In genomic region chr3:87993436-87993835, GRCm38 (mm10) we compare ENCODE assay signal across 10 mouse cellular contexts. TPM values are rescaled to one million over a fixed set of nuclear protein-coding genes. Genes with fewer than 3 reads are reported as not detected.
DNase-seq lines count a peak whose midpoint lies in the region; ATAC-seq lines count a peak whose summit lies in the region.
"Had no signal": no experiment of that assay in that cellular context is flagged by ENCODE, and none has a peak within 500 bp of the region (broad histone marks: within the 10 kb centered on the region; RNA-seq: fewer than 3 reads in every experiment).

No protein-coding gene starts in this region.

- H3K9ac ChIP-seq in hindbrain, embryonic 16.5 days (ENCODE audit: low read depth, low read length), result no peak overlapping the region
- no peak overlapping the region for H3K9ac ChIP-seq in hindbrain, embryonic 13.5 days
- H3K9ac ChIP-seq: heart, embryonic 15.5 days had no signal

- H3K9me3 ChIP-seq in hindbrain, embryonic 10.5 days, result no peaks in the 10 kb centered on the region
- no peaks in the 10 kb centered on the region for H3K9me3 ChIP-seq in hindbrain, embryonic 16.5 days (ENCODE audit: control insufficient read depth, low read length)
- H3K9me3 ChIP-seq in hindbrain, embryonic 13.5 days, result no peaks in the 10 kb centered on the region
- H3K9me3 ChIP-seq: heart, embryonic 15.5 days had no signal

- peaks cover 60% of the 10 kb centered on the region for H3K4me1 ChIP-seq in hindbrain, embryonic 10.5 days (replicated peaks)
- peaks cover 20% of the 10 kb centered on the region for H3K4me1 ChIP-seq in hindbrain, embryonic 16.5 days (ENCODE audit: control insufficient read depth, insufficient read depth, low read depth, low read length)
- peaks cover 23% of the 10 kb centered on the region for H3K4me1 ChIP-seq in hindbrain, embryonic 13.5 days (replicated peaks)

- no peak overlapping the region for H3K4me2 ChIP-seq in hindbrain, embryonic 16.5 days (ENCODE audit: low read length)
- no peak overlapping the region for H3K4me2 ChIP-seq in hindbrain, embryonic 13.5 days
- H3K4me2 ChIP-seq: heart, embryonic 15.5 days had no signal

- WGBS in hindbrain, embryonic 10.5 days, result 3% methylated on average over 6 of the region's 6 CpGs
- 8% methylated on average over 4 of the region's 6 CpGs for WGBS in hindbrain, embryonic 16.5 days
- 3% methylated on average over 5 of the region's 6 CpGs for WGBS in hindbrain, embryonic 13.5 days

- DNase-seq in hindbrain, embryonic 10.5 days (ENCODE audit: low spot score), result peak; percentile 75
- peak; percentile 81 for DNase-seq in testis, postnatal 10 days (ENCODE audit: low spot score)
- no peak for DNase-seq in testis, postnatal 14 days (ENCODE audit: low spot score)
- DNase-seq in thymus, postnatal 4 days, result peak; percentile 83
- DNase-seq in left cerebral cortex, adult 9 months (ENCODE audit: low spot score in 2 of 2), result no peak

- H3K36me3 ChIP-seq in hindbrain, embryonic 10.5 days, result no peaks in the 10 kb centered on the region
- 0 out of 2 replicates have a peak, but pooled peaks cover 2% of the 10 kb centered on the region for H3K36me3 ChIP-seq in hindbrain, embryonic 16.5 days (ENCODE audit: control insufficient read depth, insufficient read depth, low read length)
- no peaks in the 10 kb centered on the region for H3K36me3 ChIP-seq in hindbrain, embryonic 13.5 days
- H3K36me3 ChIP-seq: heart, embryonic 15.5 days had no signal

- no peak for ATAC-seq in hindbrain, embryonic 16.5 days
- ATAC-seq in hematopoietic stem cell, adult 5-6 weeks (replicated peaks in 1 of 2; ENCODE audit: insufficient read depth in 1 of 2, low FRiP score in 2 of 2, low TSS enrichment in 1 of 2, low read depth in 1 of 2, poor library complexity in 2 of 2, severe bottlenecking in 2 of 2), result peak; percentile 48 to 61
- ATAC-seq in hindbrain, embryonic 13.5 days (ENCODE audit: low FRiP score), result no peak

- peaks cover 100% of the 10 kb centered on the region for H3K27me3 ChIP-seq in hindbrain, embryonic 10.5 days (ENCODE audit: insufficient read depth, poor library complexity, severe bottlenecking)
- H3K27me3 ChIP-seq in hindbrain, embryonic 16.5 days (replicated peaks; ENCODE audit: control insufficient read depth, insufficient read depth, low read length), result peaks cover 45% of the 10 kb centered on the region
- peaks cover 97% of the 10 kb centered on the region for H3K27me3 ChIP-seq in hindbrain, embryonic 13.5 days

- H3K27ac ChIP-seq in hindbrain, embryonic 10.5 days, result no peak overlapping the region
- no peak overlapping the region for H3K27ac ChIP-seq in hindbrain, embryonic 16.5 days (ENCODE audit: low read depth, low read length)
- H3K27ac ChIP-seq in hindbrain, embryonic 13.5 days, result no peak overlapping the region
- H3K27ac ChIP-seq: heart, embryonic 15.5 days had no signal

- H3K4me3 ChIP-seq in hindbrain, embryonic 10.5 days, result no peak overlapping the region
- no peak overlapping the region for H3K4me3 ChIP-seq in hindbrain, embryonic 16.5 days (ENCODE audit: low read length)
- H3K4me3 ChIP-seq in hindbrain, embryonic 13.5 days, result no peak overlapping the region
- H3K4me3 ChIP-seq: heart, embryonic 15.5 days had no signal

RNA-seq across cellular contexts. Expression of gene Bcan, which starts 6.6 kb away (rescaled TPM):
- 0.91 and 0.95 TPM in 2 replicates for polyA plus RNA-seq in hindbrain, embryonic 10.5 days (2016; fragmentation: Nextera tagmentation; extraction: Ambion mirVana)
- 150 and 186 TPM in 2 replicates for polyA plus RNA-seq in hindbrain, embryonic 16.5 days (2015; fragmentation: Nextera tagmentation; extraction: Ambion mirVana)
- not detected in 2 replicates for total RNA-seq in hematopoietic stem cell, adult 5-6 weeks (2017)
- polyA plus RNA-seq in hindbrain, embryonic 13.5 days (2015; fragmentation: Nextera tagmentation; extraction: Ambion mirVana), result 35.8 and 39.8 TPM in 2 replicates

RNA-seq across cellular contexts. Expression of gene Nes, which starts 22.6 kb away (rescaled TPM):
- polyA plus RNA-seq in hindbrain, embryonic 10.5 days (2016; fragmentation: Nextera tagmentation; extraction: Ambion mirVana), result 109 and 143 TPM in 2 replicates
- polyA plus RNA-seq in hindbrain, embryonic 16.5 days (2015; fragmentation: Nextera tagmentation; extraction: Ambion mirVana), result 15.6 and 20.2 TPM in 2 replicates
- 0.35 and 0.88 TPM in 2 replicates for total RNA-seq in hematopoietic stem cell, adult 5-6 weeks (2017)
- 49.5 and 55.3 TPM in 2 replicates for polyA plus RNA-seq in hindbrain, embryonic 13.5 days (2015; fragmentation: Nextera tagmentation; extraction: Ambion mirVana)

RNA-seq across cellular contexts. Expression of gene Hapln2, which starts 33.9 kb away (rescaled TPM):
- polyA plus RNA-seq in hindbrain, embryonic 10.5 days (2016; fragmentation: Nextera tagmentation; extraction: Ambion mirVana), result 0.11 and 0.14 TPM in 2 replicates
- polyA plus RNA-seq in hindbrain, embryonic 16.5 days (2015; fragmentation: Nextera tagmentation; extraction: Ambion mirVana), result 0.30 and 0.66 TPM in 2 replicates
- total RNA-seq in hematopoietic stem cell, adult 5-6 weeks (2017), result not detected in 2 replicates
- 0.47 and 0.56 TPM in 2 replicates for polyA plus RNA-seq in hindbrain, embryonic 13.5 days (2015; fragmentation: Nextera tagmentation; extraction: Ambion mirVana)
- polyA plus RNA-seq: small intestine, adult 2 months had no signal

RNA-seq across cellular contexts. Expression of gene Crabp2, which starts 45.0 kb away (rescaled TPM):
- polyA plus RNA-seq in hindbrain, embryonic 10.5 days (2016; fragmentation: Nextera tagmentation; extraction: Ambion mirVana), result 956 and 1,072 TPM in 2 replicates
- 49.1 and 52.4 TPM in 2 replicates for polyA plus RNA-seq in hindbrain, embryonic 16.5 days (2015; fragmentation: Nextera tagmentation; extraction: Ambion mirVana)
- not detected in 2 replicates for total RNA-seq in hematopoietic stem cell, adult 5-6 weeks (2017)
- 145 and 148 TPM in 2 replicates for polyA plus RNA-seq in hindbrain, embryonic 13.5 days (2015; fragmentation: Nextera tagmentation; extraction: Ambion mirVana)
- polyA plus RNA-seq: small intestine, adult 2 months had no signal

RNA-seq across cellular contexts. Expression of gene Gpatch4, which starts 49.5 kb away (rescaled TPM):
- 34.2 and 49.2 TPM in 2 replicates for polyA plus RNA-seq in hindbrain, embryonic 10.5 days (2016; fragmentation: Nextera tagmentation; extraction: Ambion mirVana)
- polyA plus RNA-seq in hindbrain, embryonic 16.5 days (2015; fragmentation: Nextera tagmentation; extraction: Ambion mirVana), result 34.9 and 35.8 TPM in 2 replicates
- total RNA-seq in hematopoietic stem cell, adult 5-6 weeks (2017), result 32.5 and 45.3 TPM in 2 replicates
- 27.4 and 30.6 TPM in 2 replicates for polyA plus RNA-seq in hindbrain, embryonic 13.5 days (2015; fragmentation: Nextera tagmentation; extraction: Ambion mirVana)

Comparison
In these comparisons a context has a peak if more than half of its experiments do, and no peak if none do; other contexts are left out.
1. DNase-seq: peak in hindbrain, embryonic 10.5 days (single experiment), testis, postnatal 10 days (single experiment) and thymus, postnatal 4 days (single experiment); none in testis, postnatal 14 days (single experiment) and left cerebral cortex, adult 9 months (0 of 2).
2. RNA of gene Bcan, which starts 6.6 kb away (polyA plus RNA-seq): 150 to 186 TPM in hindbrain, embryonic 16.5 days and 35.8 to 39.8 TPM in hindbrain, embryonic 13.5 days; 0.91 to 0.95 TPM in hindbrain, embryonic 10.5 days; every median in the first group is over 10 times any median in the second.
3. ATAC-seq: peak in hematopoietic stem cell, adult 5-6 weeks (2 of 2); none in hindbrain, embryonic 16.5 days (single experiment) and hindbrain, embryonic 13.5 days (single experiment).